Mouse (Mus musculus) NIH3T3 (cell line): ENCODE data around the gene Tma7.

Experiments
- DNase-seq: peaks from one replicate; pipeline ENCODE4 v3.0.0-alpha.2; 2012; ENCODE audit warnings: low read depth

Gene Tma7

DNA sequence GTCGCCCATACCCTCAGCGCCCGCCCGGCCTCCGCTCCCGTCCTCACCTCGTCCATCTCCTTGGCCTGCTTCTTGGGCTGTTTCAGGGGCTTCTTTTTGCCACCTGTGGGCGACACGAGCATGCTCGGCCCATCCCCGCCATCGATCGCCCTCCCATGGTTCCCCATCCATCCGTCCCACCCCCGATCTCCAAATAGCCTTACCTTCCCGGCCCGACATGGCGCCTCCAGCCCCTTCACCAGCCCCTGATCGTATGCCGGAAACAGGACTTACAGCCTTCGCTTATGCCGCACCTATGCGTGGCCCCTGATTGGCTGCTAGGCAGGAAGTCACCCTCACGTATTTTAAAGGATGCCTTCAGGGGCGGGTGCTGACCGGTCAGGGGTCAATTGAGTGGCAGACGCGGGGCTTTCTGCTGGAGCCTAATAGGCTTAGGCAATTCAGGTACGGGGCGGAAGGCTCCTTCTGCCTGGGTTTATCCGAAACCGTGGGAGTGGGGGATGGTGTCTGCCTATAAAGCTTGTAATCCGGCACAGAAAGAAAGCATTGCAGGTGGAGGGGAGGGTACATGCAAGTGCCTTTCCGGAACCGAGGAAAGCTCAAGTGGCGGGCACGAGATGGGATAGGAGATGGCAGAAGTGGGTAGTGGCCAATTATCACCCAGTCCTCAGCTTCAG, at the start of gene Tma7, which contains the start of gene Ccdc51:
Tma7 (minus strand) TSS at position 464 of the 677 bp plus-strand sequence.
Ccdc51 (plus strand) TSS at position 370 of the 677 bp plus-strand sequence.
- peak; percentile 76 for DNase-seq

DNA sequence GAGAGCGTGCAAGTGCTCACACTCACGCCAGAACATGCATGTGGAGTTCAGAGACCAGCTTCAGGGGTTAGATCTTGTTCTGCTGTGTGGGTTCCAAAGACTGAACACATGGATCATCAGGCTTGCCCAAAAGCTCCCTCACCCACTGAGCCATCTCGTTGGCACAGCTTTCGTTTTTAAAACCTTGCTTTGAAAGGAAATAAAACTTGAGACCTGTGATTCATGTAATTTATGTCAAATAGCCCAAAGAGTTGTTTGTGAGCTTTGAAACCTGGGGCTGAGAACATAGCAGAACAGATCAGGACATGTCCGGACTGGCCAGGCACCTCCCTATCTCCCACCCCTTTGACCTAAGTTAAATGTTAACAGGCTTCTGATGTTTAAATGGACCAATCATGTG, 47.7 kb upstream of the Tma7 start:
- no peak for DNase-seq

DNA sequence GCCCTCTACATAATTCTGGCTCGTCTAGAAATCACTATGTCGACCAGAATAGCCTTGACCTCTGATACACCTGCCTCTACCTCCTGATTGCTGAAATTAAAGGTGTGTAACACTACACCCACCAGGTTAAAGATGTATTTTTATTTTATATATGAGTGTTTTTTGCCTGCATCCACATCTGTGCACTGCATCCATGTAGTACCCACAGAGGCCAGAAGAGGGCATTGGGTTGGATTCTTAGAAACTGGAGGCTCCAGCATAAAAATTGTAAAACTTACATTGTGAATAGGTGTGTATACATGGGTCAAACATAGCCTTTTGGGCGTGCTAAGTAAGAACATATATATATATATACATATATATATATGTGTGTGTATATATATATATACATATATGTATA, 45.8 kb upstream of the Tma7 start:
- DNase-seq: peak; percentile 61

DNA sequence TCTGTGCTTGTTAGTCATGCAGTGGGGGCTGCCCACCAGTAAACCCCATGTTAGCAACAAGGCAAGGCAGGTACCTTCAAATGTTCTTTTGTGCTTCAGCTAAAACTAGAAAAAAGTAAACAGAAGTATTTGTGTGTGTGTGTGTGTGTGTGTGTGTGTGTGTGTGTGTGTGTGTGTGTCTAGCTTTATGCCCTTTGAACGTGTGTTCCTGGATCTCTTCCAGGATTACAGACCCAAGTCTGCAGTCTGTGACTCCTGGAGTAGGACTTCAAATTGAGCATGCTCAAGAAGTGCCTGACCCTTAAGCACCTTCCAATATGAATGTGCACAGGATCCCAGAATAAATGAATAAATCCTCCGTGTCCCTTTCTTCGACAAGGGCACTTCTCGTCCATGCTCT, 44.7 kb upstream of the Tma7 start:
- DNase-seq: no peak

DNA sequence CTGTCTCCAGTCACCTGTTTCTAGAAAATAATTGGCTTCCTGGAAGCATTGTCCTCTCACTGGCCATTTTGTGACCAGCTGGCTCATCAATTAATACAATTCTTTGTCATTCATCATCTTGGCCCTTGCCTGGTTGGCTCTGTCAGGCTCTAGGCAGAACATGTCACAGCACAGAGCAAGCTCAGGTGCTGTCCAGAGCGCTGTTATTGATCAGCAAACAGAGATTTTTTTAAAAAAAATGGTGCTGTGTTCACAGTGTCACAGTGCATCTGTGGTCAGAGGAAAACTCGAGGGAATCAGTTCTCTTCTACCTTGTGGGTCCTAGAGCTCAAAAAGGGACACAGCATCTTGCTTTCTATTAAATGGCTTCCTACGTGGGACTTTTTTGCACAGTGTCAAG, 43.1 kb upstream of the Tma7 start:
- no peak for DNase-seq

DNA sequence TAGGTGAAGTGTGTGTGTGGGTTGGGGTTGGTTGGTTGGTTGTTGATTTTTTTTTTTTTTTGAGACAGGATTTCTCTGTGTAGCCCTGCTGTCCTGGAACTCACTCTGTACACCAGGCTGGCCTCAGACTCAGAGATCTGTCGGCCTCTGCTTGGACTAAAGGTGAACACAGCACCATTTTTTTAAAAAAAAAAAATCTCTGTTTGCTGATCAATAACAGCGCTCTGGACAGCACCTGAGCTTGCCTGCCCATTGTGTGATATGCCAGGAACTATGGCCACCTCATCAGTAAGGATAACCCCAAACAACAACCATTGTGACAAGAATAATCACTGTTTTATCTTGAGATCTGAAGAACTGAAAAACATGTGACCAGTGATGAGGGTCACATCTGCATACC, 42.7 kb upstream of the Tma7 start:
- DNase-seq: no peak

DNA sequence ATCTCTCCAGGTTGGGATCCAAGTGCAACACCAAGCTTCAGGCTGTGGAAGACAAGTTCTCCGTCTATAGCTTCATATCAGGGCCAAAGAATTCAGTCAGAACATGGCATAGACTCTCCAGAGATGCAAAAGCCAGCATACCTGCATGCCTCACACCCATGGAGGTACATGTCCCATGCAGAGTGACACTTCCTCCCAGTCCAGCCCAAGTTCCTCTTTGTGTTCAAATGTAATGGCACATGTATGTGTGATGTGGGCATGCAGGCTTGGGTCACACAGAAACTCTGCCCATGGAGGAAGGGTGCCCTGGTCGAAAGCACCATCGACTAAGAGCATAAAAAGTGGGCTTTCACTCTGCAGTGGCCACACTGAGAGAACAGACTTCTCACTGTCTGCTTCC, 41.8 kb upstream of the Tma7 start:
- DNase-seq: no peak

DNA sequence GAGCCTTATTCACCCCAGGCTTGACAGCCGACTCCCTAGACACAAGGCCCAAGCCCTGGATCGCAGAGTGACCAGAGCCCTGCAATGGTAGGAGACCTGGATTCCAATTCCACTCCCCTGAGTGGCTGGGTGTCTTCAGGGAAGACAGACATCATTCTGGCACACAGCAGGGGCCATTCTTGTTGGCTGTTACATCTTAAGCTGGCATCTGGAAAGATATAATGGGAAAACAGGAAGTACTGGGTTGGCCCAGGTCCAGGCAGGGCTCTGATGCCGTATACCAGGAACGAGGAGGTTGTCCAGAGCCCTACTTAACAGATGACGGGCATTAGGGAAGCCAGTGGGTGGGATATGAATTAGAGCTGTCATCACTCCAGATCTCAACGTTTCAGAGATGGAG, 40.9 kb upstream of the Tma7 start:
- peak; percentile 20 for DNase-seq

DNA sequence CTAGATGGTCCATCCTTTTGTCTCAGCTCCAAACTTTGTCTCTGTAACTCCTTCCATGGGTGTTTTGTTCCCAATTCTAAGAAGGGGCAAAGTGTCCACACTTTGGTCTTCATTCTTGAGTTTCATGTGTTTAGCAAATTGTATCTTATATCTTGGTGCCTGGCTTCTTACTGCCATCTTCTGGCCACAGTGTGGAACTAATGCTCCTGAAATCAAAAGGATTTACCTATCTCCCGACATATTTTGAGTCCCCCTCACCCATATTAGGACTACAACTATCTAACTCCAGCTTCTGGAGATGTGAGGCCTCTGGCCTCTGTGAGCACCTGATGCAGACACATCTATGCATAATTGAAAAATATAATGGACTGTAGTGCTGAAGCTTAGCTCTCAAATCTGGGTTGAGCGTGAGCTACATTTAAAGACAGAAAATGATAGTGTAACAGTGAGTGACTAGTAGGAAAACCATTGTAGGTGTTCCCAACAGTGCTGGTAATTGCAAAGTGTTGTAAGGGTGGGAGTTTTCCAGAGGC, 40.2 kb upstream of the Tma7 start:
- peak; percentile 71 for DNase-seq

DNA sequence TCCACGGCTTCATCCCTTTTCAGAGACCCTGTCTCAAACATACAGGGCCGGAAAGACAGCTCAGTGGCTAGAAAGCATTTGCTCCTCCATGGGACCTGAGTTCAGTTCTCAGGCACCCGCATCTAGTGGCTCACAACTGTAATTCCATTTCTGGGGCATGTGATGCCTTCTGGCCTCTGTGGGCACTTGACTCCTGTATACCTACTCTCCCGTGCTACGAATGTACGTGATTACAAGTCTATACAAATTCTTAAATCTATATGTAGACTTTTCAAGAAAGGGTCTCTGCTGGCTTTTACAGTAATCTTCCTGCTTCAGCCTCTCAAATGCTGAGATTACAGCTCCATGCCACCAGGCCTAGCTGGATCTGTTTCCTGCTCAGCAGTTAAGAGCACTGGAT, 38.6 kb upstream of the Tma7 start:
- DNase-seq: no peak

DNA sequence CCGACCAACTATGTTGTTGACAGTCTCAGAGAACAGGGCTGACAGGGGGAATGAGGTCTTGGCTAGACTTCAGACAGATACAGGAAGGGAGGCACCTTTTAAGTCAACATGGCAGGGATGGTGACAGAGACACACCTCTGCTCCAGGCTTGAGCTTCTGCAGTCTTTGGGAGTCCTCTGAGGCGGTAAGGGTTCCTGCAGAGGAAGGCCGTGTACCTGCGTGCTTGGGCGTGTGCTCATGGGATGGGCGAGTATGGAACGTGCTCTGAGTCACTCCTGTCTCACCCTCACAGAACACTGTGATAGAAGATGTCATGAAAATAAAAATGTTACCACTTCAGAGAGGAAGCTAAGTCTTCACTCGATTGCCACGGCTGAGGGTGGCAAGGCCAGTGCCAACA, 37.2 kb upstream of the Tma7 start:
- no peak for DNase-seq

DNA sequence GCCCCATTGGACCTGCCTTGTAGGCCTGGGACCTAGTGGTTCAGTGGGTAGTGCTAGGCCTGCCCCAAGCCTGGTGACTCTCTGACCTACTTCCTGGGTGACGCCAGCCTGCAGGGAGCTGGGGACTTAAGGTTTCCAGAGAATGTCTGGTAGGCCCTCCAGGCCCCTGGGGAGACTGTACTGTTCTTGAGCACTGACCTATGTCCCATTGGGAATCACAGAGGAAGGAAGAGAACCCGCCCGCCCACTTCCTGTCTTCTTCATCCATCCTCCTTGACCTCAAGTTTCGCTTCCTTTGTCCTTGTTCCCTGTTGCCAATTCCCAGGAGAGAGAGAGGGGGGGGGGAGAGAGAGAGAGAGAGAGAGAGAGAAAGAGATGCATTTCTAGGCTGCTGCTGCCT, 35.7 kb upstream of the Tma7 start:
- DNase-seq: no peak

DNA sequence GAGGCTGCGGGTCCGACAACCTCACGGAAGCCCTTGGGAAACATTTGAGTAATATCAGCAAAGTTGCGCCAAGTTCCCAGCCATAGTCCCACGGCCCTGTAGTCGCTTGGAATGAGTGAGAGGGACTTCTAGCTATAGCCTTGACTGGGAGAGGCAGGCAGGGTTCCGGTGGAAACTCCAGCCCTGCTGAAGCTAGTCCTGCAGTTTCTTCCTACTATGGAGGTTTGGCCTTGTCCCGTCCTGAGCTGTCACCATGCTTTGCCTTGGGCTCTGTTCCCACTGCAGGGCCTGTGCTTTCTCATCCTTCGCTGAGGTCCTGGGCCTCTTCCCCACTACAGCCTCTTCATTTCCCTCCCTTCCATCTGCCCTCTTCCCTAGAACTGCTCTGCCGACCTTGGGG, 33.8 kb upstream of the Tma7 start:
- DNase-seq: no peak

DNA sequence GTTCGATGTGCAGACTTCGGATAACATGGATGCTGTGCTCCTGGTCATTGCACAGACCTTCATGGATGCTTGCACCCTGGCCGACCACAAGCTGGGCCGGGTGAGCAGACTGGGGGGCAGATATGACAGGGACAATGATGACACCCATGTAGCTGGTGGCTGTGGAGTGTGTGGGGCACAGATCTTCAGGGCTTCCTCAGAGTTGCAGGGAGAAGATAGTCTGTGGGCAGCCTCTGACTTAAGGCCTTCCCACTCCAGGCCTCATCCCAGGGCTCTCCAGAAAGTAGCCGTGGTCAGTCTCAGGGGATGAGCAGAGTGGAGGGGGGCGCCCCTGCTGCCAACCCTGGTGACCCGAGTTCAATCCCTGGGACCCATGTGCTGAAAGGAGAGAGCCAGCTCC, 32.5 kb upstream of the Tma7 start:
- DNase-seq: no peak

DNA sequence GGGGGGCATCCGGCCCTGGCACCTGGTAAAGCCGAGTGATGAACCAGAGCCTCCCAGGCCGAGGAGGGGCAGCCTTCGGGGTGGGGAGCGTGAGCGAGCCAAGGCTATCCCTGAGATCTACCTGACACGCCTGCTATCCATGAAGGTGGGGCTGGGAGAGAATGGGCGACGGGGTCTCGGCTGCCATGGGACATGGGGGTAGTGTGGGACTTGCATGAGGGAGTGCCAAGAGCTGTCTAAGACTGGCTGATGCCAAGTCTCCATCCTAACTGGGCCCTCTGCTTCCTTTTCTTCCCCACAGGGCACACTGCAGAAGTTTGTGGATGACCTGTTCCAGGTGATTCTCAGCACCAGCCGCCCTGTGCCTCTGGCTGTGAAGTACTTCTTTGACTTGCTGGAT, 31.9 kb upstream of the Tma7 start:
- DNase-seq: no peak

DNA sequence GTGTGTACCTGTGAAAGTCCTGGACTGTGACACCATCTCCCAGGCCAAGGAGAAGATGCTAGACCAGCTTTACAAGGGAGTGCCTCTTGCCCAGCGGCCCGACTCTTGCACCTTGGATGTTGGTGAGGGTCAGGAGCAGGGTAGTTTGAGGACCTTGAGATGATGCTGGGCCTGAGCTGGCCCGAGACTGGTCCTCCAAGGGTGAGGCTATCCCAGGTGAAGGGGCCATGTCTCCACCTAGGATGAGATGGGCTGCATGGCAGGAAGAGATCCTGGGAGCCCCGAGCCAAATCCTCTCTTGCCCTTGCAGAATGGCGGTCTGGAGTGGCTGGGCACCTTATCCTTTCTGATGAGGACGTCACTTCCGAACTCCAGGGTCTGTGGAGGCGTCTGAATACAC, 30.9 kb upstream of the Tma7 start:
- DNase-seq: no peak

DNA sequence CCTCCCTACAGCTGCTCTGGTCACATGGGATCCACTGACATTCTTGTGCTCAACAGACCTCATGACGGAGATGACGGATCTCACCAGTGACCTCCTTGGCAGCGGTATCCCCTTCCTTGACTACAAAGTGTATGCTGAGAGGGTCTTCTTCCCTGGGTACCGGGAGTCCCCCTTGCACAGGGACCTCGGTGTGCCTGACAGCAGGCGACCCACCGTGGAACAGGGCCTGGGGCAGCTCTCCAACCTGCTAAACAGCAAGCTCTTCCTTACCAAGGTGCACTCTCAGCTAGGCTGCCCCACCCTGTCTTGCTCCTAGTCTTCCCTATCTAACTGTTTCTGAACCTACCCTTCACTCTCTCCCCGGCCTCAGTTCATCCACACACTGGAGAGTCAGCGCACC, 29.2 kb upstream of the Tma7 start:
- no peak for DNase-seq

DNA sequence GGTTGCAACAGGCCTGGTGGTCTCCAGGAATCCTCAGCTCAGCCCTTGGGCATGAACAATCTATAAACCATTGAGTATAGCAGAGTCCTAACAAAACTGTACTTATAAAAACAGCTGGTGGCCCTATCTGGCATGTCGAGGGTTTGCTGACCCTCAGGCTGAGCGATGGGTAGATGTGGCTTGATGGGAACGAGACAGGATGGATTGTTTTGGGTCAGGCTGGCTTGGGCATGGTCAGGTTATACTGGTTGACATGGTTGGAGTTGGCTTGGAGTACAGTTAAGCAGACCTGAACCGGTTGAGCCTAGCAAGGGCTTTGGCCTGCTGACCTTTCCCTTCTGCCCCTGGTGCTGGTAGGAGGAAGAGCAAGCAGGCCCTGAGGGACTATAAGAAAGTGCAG, 28.7 kb upstream of the Tma7 start:
- DNase-seq: no peak

DNA sequence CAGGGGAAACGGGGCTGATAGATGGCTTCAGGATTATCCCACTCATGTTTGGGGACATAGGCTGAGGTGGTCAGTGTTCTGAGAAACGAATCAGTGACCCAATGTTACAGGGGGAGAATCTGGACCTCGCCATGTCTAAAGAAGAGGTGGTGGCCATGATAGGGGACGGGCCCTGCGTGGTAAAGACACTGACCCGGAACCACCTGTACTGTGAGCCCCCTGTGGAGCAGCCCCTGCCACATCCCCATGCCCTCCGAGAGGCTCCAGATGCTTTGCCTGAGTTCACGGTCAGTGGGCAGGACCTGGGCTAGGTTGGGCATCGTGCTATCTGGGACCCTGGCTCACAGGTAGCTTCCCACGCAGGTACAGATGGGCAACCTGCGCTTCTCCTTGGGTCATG, 27.9 kb upstream of the Tma7 start:
- no peak for DNase-seq

DNA sequence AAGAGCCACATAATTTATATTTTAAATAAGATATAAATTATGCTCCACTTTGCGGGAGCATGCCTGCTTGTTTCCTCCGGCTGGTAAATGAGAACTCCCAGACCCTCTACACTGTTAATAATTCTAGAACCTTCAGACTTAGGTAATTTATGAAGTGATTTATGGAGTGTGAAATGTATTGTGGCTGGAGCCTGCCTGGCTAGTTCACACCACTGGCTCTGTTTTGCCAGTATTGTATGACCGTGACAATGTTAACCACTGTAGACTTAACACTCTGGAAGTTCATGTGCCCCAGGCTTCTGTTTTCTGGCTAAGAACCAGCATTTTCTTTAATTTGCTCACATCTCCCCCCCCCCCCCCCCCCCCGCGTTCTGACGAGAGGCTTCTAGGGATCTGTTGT, 25.0 kb upstream of the Tma7 start:
- no peak for DNase-seq

DNA sequence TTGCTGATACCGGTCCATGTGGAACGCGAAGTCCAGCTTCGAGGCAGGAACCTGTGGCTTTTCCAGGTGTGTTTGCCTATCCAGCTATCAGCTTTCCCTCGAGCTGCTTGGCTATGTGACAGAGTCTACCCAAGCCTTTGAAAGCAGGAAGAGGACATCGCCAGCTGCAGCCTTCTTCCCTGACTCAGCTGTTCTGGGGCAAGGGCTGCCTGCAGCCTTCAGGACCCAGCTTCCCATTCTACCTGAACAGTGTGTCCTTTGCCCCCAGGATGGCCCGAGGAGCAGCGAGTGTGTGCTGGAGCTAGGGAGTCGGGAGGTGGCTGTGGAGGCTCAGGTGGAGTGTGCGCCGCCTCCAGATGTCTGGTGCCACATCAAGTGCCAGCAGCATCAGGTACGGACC, 23.3 kb upstream of the Tma7 start:
- no peak for DNase-seq

DNA sequence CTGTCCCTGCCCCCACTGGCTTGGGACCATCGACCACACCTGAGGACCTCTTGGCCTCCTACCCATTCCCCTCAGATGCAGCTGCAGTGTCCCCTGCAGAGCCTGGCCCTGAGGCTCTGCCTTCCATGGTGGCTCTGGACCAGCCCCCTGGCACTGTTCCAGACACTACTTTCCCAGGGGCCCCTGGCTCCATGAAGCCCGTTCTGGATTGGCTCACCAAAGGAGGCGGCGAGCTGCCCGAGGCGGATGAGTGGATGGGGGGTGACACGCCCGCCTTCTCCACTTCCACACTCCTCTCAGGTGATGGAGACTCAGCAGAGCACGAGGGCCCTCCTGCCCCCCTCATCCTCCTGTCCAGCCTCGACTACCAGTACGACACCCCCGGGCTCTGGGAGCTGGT, 22.6 kb upstream of the Tma7 start:
- no peak for DNase-seq

DNA sequence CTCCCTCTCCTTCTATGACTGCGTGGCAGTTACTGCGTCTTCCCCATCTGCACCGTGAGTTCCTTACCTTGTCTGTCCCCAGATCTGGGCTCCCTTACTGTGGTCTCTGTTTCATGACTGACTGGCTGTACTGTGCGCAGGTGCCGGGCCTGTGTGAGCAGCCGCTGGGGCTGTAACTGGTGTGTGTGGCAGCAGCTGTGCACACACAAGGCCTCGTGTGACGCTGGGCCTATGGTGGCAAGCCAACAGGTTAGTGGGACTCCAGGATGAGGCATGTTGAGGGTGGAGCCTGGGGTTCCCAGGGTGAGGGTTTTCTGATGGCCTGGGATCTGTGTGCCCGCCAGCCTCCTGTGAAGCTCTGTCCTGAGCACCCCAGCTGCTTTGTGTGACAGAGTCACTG, 21.7 kb upstream of the Tma7 start:
- DNase-seq: no peak

DNA sequence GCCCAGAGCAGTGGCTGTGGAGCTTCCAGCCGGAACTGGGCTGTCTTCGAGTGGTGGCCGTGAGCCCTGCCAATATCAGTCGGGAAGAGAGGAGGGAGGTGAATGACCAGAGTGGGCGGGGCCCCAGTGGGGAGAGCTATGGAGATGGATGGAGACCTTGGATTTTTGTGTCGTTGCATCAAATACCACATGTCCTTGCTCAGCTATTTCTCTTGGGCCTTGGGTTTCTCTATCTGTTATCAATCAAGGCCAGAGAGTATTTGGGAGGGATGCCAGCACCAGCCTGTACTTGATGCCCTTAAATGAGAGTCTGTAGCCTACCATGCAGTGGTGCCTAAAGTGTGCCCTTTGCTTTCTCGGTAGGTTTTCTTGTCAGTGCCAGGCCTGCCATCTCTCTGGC, 20.9 kb upstream of the Tma7 start:
- DNase-seq: peak; percentile 15
